Mouse (Mus musculus) heart, embryonic 16.5 days (tissue): Measurements from ENCODE around the gene Pla2g4c. TPM values are rescaled to one million over a fixed set of nuclear protein-coding genes. Genes with fewer than 3 reads are reported as not detected.

Source experiments
- ATAC-seq: fragments of 200-750 bp; cut with Nextera tagmentation; replicated peaks from 2 replicates; pipeline ENCODE4 v1.8.0; 2017; ENCODE audit warnings: moderate number of reproducible peaks; ENCODE audit not compliant: insufficient read depth, low FRiP score; ENCODE audit errors: extremely low read depth
- H3K27ac ChIP-seq: fragments of 300-500 bp; sonication (generic); 2 replicates; pipeline ENCODE4 v1.5.1; 2014; ENCODE audit warnings: mild to moderate bottlenecking, low read length, control low read depth, moderate library complexity
- H3K27me3 ChIP-seq: fragments of 300-500 bp; sonication (generic); 2 replicates; pipeline ENCODE4 v1.6.1; 2014; ENCODE audit warnings: low read length, mixed read lengths; ENCODE audit not compliant: control insufficient read depth, insufficient read depth
- H3K36me3 ChIP-seq: fragments of 300-500 bp; sonication (generic); 2 replicates; pipeline ENCODE4 v1.6.1; 2014; ENCODE audit not compliant: control insufficient read depth, insufficient read depth
- H3K4me1 ChIP-seq: fragments of 300-500 bp; sonication (generic); 2 replicates; pipeline ENCODE4 v1.6.1; 2014; ENCODE audit warnings: low read length, mixed read lengths; ENCODE audit not compliant: control insufficient read depth, insufficient read depth
- H3K4me2 ChIP-seq: fragments of 300-500 bp; sonication (generic); 2 replicates; pipeline ENCODE4 v1.6.1; 2014; ENCODE audit warnings: low read depth, mild to moderate bottlenecking, control low read depth, low read length
- H3K4me3 ChIP-seq: fragments of 300-500 bp; sonication (generic); 2 replicates; pipeline ENCODE4 v1.5.1; 2014; ENCODE audit warnings: mild to moderate bottlenecking, control low read depth, low read length
- H3K9ac ChIP-seq: fragments of 300-500 bp; sonication (generic); 2 replicates; pipeline ENCODE4 v1.6.1; 2014; ENCODE audit warnings: low read length, control low read depth
- H3K9me3 ChIP-seq: fragments of 300-500 bp; sonication (generic); replicated peaks from 2 replicates; pipeline ENCODE4 v1.6.1; 2016; ENCODE audit warnings: low read length; ENCODE audit not compliant: control insufficient read depth
- WGBS: fragments of 180-500 bp; shearing (Covaris S2); extraction: QIAGEN DNeasy Blood & Tissue Kit; methylation state at CpG from one replicate; pipeline ENCODE4 v1.1.7; 2014; 5-methylcytosine and 5-hydroxymethylcytosine counted together
- polyA plus RNA-seq: library from polyadenylated mRNA; unstranded; fragments of >200 nt; fragmentation: Nextera tagmentation; extraction: Ambion mirVana; gene quantifications from 2 replicates; pipeline ENCODE4 v1.2.1, GENCODE M21; 2015

Pla2g4c gene
- polyA plus RNA-seq, 1 experiment from 2014 or later, result 0.67 TPM

DNA sequence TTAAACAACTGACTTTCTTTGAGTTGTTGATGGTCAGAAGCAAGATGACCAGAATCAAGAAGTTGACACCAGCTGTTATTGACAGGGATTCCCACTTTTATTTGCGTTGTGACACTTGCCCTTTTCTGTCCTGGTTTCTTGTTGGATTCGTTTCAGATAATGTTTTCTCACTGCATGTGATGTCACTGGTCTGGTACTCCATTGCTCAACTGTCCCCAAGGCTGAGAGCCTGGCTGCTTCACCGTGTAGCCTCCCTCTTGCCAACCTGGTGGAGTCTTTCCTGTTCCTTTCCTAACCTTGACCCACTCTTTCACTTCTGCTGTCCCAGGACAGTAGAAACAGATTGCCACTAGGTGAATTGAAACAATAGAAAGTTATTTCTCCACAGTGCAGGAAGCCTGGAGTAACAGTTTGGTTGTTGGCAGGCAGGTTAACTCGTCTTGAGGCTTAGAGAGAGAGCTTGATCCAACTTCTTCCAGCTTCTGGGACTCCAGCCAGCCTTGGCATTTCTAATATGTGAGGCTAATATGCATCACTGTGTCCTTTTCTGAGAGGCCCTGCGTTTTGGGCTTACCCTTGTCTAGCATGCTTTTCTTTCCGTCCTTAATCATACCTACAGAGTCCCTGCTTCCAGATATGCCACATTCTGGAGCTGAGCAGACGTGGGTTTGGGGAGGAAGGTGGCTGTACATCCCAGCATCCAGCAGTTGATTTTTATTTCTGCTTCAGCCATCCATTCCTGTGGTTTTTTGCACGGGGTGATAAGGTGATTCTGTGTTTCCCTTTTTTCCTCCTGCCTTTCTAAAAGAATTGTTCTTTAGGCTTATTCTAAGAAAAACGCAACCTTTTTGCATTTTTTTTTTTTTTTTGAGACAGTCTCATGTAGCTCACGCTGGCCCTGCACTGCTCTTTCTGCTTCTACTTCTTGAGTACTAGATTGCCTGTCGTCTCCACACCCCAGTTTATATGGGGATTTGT lies 30.3 kb upstream of the Pla2g4c start:
- no peak overlapping the region for H3K27ac ChIP-seq
- H3K4me3 ChIP-seq, result no peak overlapping the region
- ATAC-seq, result no peak
- H3K9me3 ChIP-seq, result no peaks in the 10 kb centered on the region
- no peak overlapping the region for H3K4me2 ChIP-seq
- H3K36me3 ChIP-seq, result peaks cover 56% of the 10 kb centered on the region
- no peaks in the 10 kb centered on the region for H3K27me3 ChIP-seq
- WGBS, result 78% methylated on average over 11 of the region's 11 CpGs
- no peak overlapping the region for H3K9ac ChIP-seq
- H3K4me1 ChIP-seq, result no peaks in the 10 kb centered on the region

DNA sequence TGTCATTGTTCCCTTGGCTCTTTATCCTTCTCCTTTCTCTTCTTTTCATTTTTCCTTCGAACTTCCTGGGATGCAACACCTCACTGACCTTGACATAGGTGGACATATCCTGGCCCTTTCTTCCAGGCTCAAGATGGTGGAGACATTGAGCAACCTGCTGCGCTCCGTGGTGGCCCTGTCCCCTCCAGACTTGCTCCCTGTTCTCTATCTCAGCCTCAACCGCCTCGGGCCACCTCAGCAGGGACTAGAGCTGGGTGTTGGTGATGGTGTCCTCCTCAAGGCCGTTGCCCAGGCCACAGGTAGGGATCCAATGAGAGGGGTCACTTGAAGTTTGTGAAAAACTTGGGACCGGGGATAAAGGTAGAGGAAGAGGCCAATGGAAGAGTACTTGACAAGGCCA lies 29.2 kb upstream of the Pla2g4c start:
- Histone ChIP-seq H3K4me2 (no peak overlapping the region), H3K4me1 (no peaks in the 10 kb centered on the region), H3K4me3 (no peak overlapping the region), H3K27me3 (no peaks in the 10 kb centered on the region), H3K9me3 (no peaks in the 10 kb centered on the region), H3K9ac (no peak overlapping the region), H3K27ac (no peak overlapping the region), H3K36me3 (peaks cover 59% of the 10 kb centered on the region)
- WGBS, result 89% methylated on average over 7 of the region's 7 CpGs
- ATAC-seq, result no peak

DNA sequence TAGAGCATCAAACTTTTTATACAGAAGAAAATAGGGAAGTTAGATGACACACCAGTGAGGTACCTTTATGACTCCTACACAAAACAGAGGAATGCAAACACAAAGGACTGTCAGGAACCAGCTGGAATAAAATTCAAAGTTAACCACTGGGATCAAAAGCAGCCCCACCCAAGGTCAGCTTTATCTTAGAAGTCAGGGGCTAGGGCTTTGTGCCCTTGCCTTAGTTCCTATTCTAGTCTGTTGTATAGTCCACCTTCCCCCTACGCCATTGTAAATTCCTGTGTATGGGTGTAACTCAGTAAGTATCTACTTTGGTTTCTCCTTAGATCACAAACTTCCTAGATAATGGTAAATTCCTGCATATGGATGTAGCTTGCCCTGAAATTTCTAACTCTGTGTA lies 26.8 kb upstream of the Pla2g4c start:
- Histone ChIP-seq H3K27ac (no peak overlapping the region), H3K9me3 (no peaks in the 10 kb centered on the region), H3K27me3 (no peaks in the 10 kb centered on the region), H3K4me1 (no peaks in the 10 kb centered on the region), H3K36me3 (peaks cover 58% of the 10 kb centered on the region), H3K4me2 (no peak overlapping the region), H3K4me3 (no peak overlapping the region), H3K9ac (no peak overlapping the region)
- WGBS, result 89% methylated on average over 1 of the region's 1 CpGs
- ATAC-seq, result no peak

- Histone ChIP-seq H3K4me1 (no peaks in the 10 kb centered on the region), H3K36me3 (peaks cover 61% of the 10 kb centered on the region), H3K4me2 (no peak overlapping the region), H3K4me3 (no peak overlapping the region), H3K27ac (no peak overlapping the region), H3K9me3 (no peaks in the 10 kb centered on the region), H3K9ac (no peak overlapping the region), H3K27me3 (no peaks in the 10 kb centered on the region)
- 91% methylated on average over 5 of the region's 5 CpGs for WGBS
- ATAC-seq, result no peak
Observed at GRCm38 (mm10) chr7:13298821-13299220, 25.6 kb upstream of the Pla2g4c start.

- no peaks in the 10 kb centered on the region for H3K4me1 ChIP-seq
- no peaks in the 10 kb centered on the region for H3K9me3 ChIP-seq
- no peak for ATAC-seq
- WGBS, result 86% methylated on average over 1 of the region's 1 CpGs
- no peak overlapping the region for H3K9ac ChIP-seq
- no peaks in the 10 kb centered on the region for H3K27me3 ChIP-seq
- no peak overlapping the region for H3K27ac ChIP-seq
- H3K4me2 ChIP-seq, result no peak overlapping the region
- no peak overlapping the region for H3K4me3 ChIP-seq
- H3K36me3 ChIP-seq, result peaks cover 61% of the 10 kb centered on the region
Observed at GRCm38 (mm10) chr7:13301643-13302042, 22.8 kb upstream of the Pla2g4c start.

GRCm38 (mm10) chr7:13302780-13303179 lies 21.7 kb upstream of the Pla2g4c start:
- no peaks in the 10 kb centered on the region for H3K4me1 ChIP-seq
- H3K9me3 ChIP-seq, result no peaks in the 10 kb centered on the region
- H3K27me3 ChIP-seq, result no peaks in the 10 kb centered on the region
- no peak overlapping the region for H3K9ac ChIP-seq
- H3K27ac ChIP-seq, result no peak overlapping the region
- peak; percentile 64 for ATAC-seq
- WGBS, result 69% methylated on average over 2 of the region's 2 CpGs
- H3K4me2 ChIP-seq, result no peak overlapping the region
- no peak overlapping the region for H3K4me3 ChIP-seq
- peaks cover 60% of the 10 kb centered on the region for H3K36me3 ChIP-seq

DNA sequence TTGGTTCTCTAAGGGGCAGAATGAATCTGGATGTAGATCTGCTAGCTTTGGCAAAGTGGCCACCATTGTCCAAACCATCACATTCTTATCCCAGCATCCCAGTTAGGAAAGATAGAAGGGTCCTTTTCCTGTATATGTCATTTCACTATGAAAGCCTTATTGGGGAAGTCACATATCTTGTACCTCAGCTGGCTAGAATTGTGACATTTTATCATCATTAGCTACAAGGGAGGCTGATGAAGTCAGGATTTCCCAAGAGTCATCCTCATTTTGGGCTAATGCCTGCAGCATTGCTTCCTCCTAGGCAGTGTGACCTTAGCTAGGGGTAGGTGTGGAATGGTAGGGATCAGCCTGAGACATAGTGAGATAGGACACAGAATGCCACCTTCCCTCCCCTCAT lies 21.1 kb upstream of the Pla2g4c start:
- no peaks in the 10 kb centered on the region for H3K27me3 ChIP-seq
- H3K9me3 ChIP-seq, result no peaks in the 10 kb centered on the region
- peaks cover 58% of the 10 kb centered on the region for H3K36me3 ChIP-seq
- H3K4me3 ChIP-seq, result no peak overlapping the region
- no peak overlapping the region for H3K4me2 ChIP-seq
- no peak overlapping the region for H3K27ac ChIP-seq
- no peaks in the 10 kb centered on the region for H3K4me1 ChIP-seq
- no peak overlapping the region for H3K9ac ChIP-seq
- ATAC-seq, result no peak

DNA sequence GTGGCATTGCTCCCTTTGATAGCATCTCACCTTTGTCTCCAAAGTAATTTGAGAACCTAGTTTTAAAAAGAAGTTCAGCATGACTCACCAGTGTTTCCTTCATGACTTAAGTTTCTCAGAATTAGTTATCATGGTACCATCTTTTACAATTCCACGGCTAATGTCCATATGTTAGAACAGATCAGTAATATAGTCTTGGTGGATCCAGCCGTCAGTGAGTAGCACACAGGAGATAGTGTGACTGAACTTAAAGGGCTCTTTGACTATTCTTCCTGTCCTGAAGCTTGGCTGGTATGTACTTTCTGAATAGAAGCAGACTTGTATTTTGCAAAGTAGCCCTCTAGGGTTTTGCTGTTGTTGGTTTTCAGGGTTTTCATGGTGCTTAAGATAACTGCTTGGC lies 15.0 kb upstream of the Pla2g4c start:
- Histone ChIP-seq H3K27me3 (no peaks in the 10 kb centered on the region), H3K4me1 (0 out of 2 replicates have a peak, but pooled peaks cover 3% of the 10 kb centered on the region), H3K9ac (no peak overlapping the region), H3K9me3 (no peaks in the 10 kb centered on the region), H3K4me3 (no peak overlapping the region), H3K27ac (no peak overlapping the region), H3K36me3 (peaks cover 24% of the 10 kb centered on the region), H3K4me2 (no peak overlapping the region)
- WGBS, result 83% methylated on average over 2 of the region's 2 CpGs
- no peak for ATAC-seq

- Histone ChIP-seq H3K4me2 (no peak overlapping the region), H3K27me3 (no peaks in the 10 kb centered on the region), H3K9me3 (no peaks in the 10 kb centered on the region), H3K36me3 (peaks cover 19% of the 10 kb centered on the region), H3K4me1 (0 out of 2 replicates have a peak, but pooled peaks cover 3% of the 10 kb centered on the region), H3K27ac (no peak overlapping the region), H3K4me3 (no peak overlapping the region), H3K9ac (no peak overlapping the region)
- ATAC-seq, result no peak
- WGBS, result 86% methylated on average over 6 of the region's 6 CpGs
Observed at GRCm38 (mm10) chr7:13310493-13311199, 13.8 kb upstream of the Pla2g4c start.
